Mouse (Mus musculus): ENCODE measurements around the gene Snx29. TPM values are rescaled to one million over a fixed set of nuclear protein-coding genes. Genes with fewer than 3 reads are reported as not detected.

Snx29 gene
- polyA plus RNA-seq, 1 experiment: 24.4 TPM

DNA sequence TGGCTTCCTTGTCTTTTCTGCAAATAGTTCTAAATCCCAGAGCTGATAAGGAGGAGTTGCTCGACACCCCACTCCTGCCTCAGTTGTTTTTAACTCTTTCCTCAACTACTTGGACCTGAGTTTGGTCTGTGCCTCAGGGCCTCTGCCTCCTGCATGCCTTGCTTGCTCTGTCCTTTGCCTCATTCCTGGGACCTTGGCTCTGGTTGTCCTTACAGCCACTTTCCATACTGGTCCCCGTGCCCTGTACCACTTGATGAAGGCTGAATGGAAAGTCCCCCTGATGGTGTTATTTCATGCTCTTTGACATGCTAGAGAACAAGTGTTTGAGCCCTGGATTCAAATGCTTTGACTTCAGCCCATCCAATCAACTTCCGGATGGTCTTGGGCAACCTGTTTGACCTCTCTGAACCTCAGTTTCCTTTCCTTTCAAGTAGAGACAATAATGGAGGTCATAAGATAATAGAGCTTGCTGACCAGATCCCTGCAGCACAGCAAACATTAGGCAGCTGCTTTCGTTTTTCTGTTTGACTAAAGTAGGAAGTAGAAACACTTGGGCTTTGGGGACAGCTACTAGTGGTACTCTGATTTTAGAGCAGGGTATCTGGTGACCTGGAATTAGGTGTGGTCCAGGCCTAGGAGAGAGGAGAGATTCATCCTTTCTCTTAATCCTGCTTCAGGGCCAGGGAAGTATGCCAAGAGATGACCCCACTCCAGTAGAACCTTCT is 365.7 kb downstream of the Snx29 start:
- no peaks in the 10 kb centered on the region for H3K4me1 ChIP-seq (ENCODE audit: control insufficient read depth, insufficient read depth, low read length)
- no peak overlapping the region for H3K4me3 ChIP-seq (replicated peaks; ENCODE audit: control insufficient read depth, low read depth, low read length)
- no peak for TF ChIP-seq CTCF (IDR thresholded peaks at IDR 0.05; ENCODE audit: control insufficient read depth, insufficient read depth, low read length)
- TF ChIP-seq POLR2A (IDR thresholded peaks at IDR 0.05; ENCODE audit: borderline replicate concordance, control insufficient read depth, low read depth, low read length): no peak
- no peak overlapping the region for H3K27ac ChIP-seq (ENCODE audit: control insufficient read depth, insufficient read depth, low read depth, low read length, poor library complexity)
- WGBS: 66% methylated on average over 4 of the region's 4 CpGs

GRCm38 (mm10) chr16:11690097-11690496 is 367.4 kb downstream of the Snx29 start:
- H3K4me1 ChIP-seq (ENCODE audit: control insufficient read depth, insufficient read depth, low read length): no peaks in the 10 kb centered on the region
- TF ChIP-seq POLR2A (IDR thresholded peaks at IDR 0.05; ENCODE audit: borderline replicate concordance, control insufficient read depth, low read depth, low read length) (no peak), CTCF (IDR thresholded peaks at IDR 0.05; ENCODE audit: control insufficient read depth, insufficient read depth, low read length) (no peak)
- H3K4me3 ChIP-seq (replicated peaks; ENCODE audit: control insufficient read depth, low read depth, low read length): no peak overlapping the region
- H3K27ac ChIP-seq (ENCODE audit: control insufficient read depth, insufficient read depth, low read depth, low read length, poor library complexity): no peak overlapping the region
- WGBS: 87% methylated on average over 8 of the region's 8 CpGs

GRCm38 (mm10) chr16:11690756-11691155 is 368.0 kb downstream of the Snx29 start:
- WGBS: 56% methylated on average over 4 of the region's 4 CpGs
- Histone ChIP-seq H3K4me1 (ENCODE audit: control insufficient read depth, insufficient read depth, low read length) (no peaks in the 10 kb centered on the region), H3K4me3 (replicated peaks; ENCODE audit: control insufficient read depth, low read depth, low read length) (no peak overlapping the region)

DNA sequence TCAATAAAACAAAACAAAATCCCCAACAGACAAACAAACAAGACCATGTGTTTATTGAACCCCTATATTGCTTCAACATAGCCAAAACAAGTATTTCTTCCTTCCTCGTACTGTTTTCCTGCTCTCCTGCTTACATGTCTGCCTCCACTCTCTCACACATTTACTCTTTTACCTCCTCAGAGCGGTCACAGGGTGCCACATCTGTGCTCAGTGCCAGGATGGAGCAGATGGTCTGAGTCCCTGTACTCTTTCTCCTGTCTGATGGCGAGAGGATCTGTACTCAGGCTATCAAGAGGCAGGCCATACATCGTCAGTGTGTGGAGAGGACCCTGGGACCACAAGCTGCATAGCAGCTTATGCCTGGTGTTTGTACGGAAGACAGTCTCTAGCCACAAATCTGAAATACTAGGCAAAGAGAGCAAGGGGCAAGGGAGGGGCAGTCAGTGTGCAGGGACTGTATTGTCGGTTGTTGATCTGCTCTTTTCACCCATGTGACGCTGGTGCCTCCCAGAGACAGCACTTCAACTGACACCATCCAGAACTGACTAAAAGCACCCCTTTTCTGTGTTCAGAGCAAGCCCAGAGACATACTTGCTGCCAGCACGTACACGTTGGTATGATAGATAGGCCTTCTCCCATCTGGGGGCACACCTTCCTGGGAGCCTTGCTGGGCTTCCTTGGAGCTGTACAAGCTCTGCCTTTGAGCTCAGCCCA is 368.9 kb downstream of the Snx29 start:
- Histone ChIP-seq H3K4me3 (replicated peaks; ENCODE audit: control insufficient read depth, low read depth, low read length) (no peak overlapping the region), H3K27ac (ENCODE audit: control insufficient read depth, insufficient read depth, low read depth, low read length, poor library complexity) (no peak overlapping the region), H3K4me1 (ENCODE audit: control insufficient read depth, insufficient read depth, low read length) (no peaks in the 10 kb centered on the region)
- TF ChIP-seq POLR2A (IDR thresholded peaks at IDR 0.05; ENCODE audit: borderline replicate concordance, control insufficient read depth, low read depth, low read length) (no peak), CTCF (IDR thresholded peaks at IDR 0.05; ENCODE audit: control insufficient read depth, insufficient read depth, low read length) (no peak)
- WGBS: 79% methylated on average over 9 of the region's 9 CpGs

More at GRCm38 (mm10) chr16:11690756-11691155, 368.0 kb downstream of the Snx29 start:
- TF ChIP-seq CTCF (IDR thresholded peaks at IDR 0.05; ENCODE audit: control insufficient read depth, insufficient read depth, low read length) (no peak), POLR2A (IDR thresholded peaks at IDR 0.05; ENCODE audit: borderline replicate concordance, control insufficient read depth, low read depth, low read length) (no peak)
- H3K27ac ChIP-seq (ENCODE audit: control insufficient read depth, insufficient read depth, low read depth, low read length, poor library complexity): no peak overlapping the region

DNA sequence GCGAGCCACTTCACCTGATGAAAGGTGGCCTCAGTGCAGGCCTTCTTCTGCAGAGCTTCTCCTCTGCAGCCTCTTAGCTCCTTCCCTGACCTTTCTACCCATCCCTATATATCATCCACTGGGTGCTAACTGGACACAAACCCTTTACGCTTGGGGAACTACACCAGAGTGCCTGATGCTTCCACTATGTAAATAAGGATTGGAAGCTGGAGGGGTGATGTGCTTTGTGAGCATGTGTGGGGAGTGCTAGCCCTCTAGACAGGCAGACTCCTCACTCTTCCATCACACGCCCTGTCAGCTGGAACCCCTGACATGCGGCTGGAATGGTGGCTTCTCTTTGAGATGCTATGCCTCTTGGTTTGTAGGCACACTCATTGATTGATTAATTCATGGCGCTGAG is 370.0 kb downstream of the Snx29 start:
- TF ChIP-seq CTCF (IDR thresholded peaks at IDR 0.05; ENCODE audit: control insufficient read depth, insufficient read depth, low read length) (no peak), POLR2A (IDR thresholded peaks at IDR 0.05; ENCODE audit: borderline replicate concordance, control insufficient read depth, low read depth, low read length) (no peak)
- H3K27ac ChIP-seq (ENCODE audit: control insufficient read depth, insufficient read depth, low read depth, low read length, poor library complexity): no peak overlapping the region
- WGBS: 84% methylated on average over 5 of the region's 5 CpGs
- H3K4me1 ChIP-seq (ENCODE audit: control insufficient read depth, insufficient read depth, low read length): no peaks in the 10 kb centered on the region
- no peak overlapping the region for H3K4me3 ChIP-seq (replicated peaks; ENCODE audit: control insufficient read depth, low read depth, low read length)

GRCm38 (mm10) chr16:11694386-11694785 is 371.7 kb downstream of the Snx29 start:
- H3K4me1 ChIP-seq (ENCODE audit: control insufficient read depth, insufficient read depth, low read length): no peaks in the 10 kb centered on the region
- no peak overlapping the region for H3K4me3 ChIP-seq (replicated peaks; ENCODE audit: control insufficient read depth, low read depth, low read length)
- 91% methylated on average over 4 of the region's 4 CpGs for WGBS
- no peak overlapping the region for H3K27ac ChIP-seq (ENCODE audit: control insufficient read depth, insufficient read depth, low read depth, low read length, poor library complexity)
- no peak for TF ChIP-seq POLR2A (IDR thresholded peaks at IDR 0.05; ENCODE audit: borderline replicate concordance, control insufficient read depth, low read depth, low read length)
- TF ChIP-seq CTCF (IDR thresholded peaks at IDR 0.05; ENCODE audit: control insufficient read depth, insufficient read depth, low read length): no peak

- H3K27ac ChIP-seq (ENCODE audit: control insufficient read depth, insufficient read depth, low read depth, low read length, poor library complexity): no peak overlapping the region
- TF ChIP-seq POLR2A (IDR thresholded peaks at IDR 0.05; ENCODE audit: borderline replicate concordance, control insufficient read depth, low read depth, low read length): no peak
- no peak for TF ChIP-seq CTCF (IDR thresholded peaks at IDR 0.05; ENCODE audit: control insufficient read depth, insufficient read depth, low read length)
- no peaks in the 10 kb centered on the region for H3K4me1 ChIP-seq (ENCODE audit: control insufficient read depth, insufficient read depth, low read length)
- no peak overlapping the region for H3K4me3 ChIP-seq (replicated peaks; ENCODE audit: control insufficient read depth, low read depth, low read length)
- WGBS: 84% methylated on average over 3 of the region's 3 CpGs
Observed at GRCm38 (mm10) chr16:11696767-11697166, 374.1 kb downstream of the Snx29 start.

GRCm38 (mm10) chr16:11697710-11698357 is 375.1 kb downstream of the Snx29 start:
- H3K4me3 ChIP-seq (replicated peaks; ENCODE audit: control insufficient read depth, low read depth, low read length): no peak overlapping the region
- TF ChIP-seq POLR2A (IDR thresholded peaks at IDR 0.05; ENCODE audit: borderline replicate concordance, control insufficient read depth, low read depth, low read length) (no peak), CTCF (IDR thresholded peaks at IDR 0.05; ENCODE audit: control insufficient read depth, insufficient read depth, low read length) (peak; percentile 54)
- no peak overlapping the region for H3K27ac ChIP-seq (ENCODE audit: control insufficient read depth, insufficient read depth, low read depth, low read length, poor library complexity)
- H3K4me1 ChIP-seq (ENCODE audit: control insufficient read depth, insufficient read depth, low read length): no peaks in the 10 kb centered on the region
- 71% methylated on average over 8 of the region's 8 CpGs for WGBS
